Mouse (Mus musculus) bone marrow, adult 2 months (tissue): ENCODE results near the gene Pip4k2a.

Source experiments
- CTCF ChIP-seq: fragments of 200-500 bp; IDR thresholded peaks from 2 replicates; pipeline ENCODE4 v1.5.1; 2011; ENCODE audit warnings: low read length, control low read depth; ENCODE audit not compliant: control insufficient read depth, insufficient read depth
- POLR2A ChIP-seq: fragments of 200-500 bp; IDR thresholded peaks from 2 replicates; pipeline ENCODE4 v1.6.1; 2011; ENCODE audit warnings: low read depth, mild to moderate bottlenecking, control low read depth, low read length, borderline replicate concordance; ENCODE audit not compliant: control insufficient read depth

DNA sequence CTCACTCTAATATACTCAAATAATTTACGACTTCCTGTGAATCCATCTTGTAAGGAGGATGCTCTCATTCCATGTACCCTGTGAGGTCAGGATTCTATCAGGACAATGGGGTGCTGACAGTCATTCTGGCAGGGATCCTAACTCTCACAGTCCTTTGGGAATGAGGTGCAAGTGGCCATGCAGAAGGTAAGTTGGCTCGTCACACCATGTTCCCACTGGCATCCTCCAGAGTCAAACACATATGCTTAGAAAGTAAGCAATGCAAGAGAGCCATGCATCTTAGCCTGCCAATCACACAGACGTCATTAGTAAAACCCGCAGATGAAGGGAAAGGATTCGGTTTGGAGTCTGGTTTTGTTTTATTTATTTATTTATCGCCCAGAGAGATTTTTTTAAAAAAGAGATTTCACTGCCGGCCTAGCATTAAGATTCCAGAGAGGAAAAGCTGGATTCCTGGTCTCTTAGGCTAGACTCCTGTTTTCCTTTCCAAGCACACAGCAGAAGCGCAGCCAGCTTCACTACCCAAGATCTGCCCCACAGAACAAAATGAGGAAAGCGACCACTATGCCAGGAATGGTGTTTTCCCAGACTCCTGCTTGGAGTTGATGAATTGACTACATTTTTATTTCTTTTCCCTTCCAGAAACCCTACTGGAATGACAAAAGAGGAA lies 82.4 kb downstream of the Pip4k2a start:
- TF ChIP-seq CTCF (no peak), POLR2A (no peak)
